In the genomic region with DNA sequence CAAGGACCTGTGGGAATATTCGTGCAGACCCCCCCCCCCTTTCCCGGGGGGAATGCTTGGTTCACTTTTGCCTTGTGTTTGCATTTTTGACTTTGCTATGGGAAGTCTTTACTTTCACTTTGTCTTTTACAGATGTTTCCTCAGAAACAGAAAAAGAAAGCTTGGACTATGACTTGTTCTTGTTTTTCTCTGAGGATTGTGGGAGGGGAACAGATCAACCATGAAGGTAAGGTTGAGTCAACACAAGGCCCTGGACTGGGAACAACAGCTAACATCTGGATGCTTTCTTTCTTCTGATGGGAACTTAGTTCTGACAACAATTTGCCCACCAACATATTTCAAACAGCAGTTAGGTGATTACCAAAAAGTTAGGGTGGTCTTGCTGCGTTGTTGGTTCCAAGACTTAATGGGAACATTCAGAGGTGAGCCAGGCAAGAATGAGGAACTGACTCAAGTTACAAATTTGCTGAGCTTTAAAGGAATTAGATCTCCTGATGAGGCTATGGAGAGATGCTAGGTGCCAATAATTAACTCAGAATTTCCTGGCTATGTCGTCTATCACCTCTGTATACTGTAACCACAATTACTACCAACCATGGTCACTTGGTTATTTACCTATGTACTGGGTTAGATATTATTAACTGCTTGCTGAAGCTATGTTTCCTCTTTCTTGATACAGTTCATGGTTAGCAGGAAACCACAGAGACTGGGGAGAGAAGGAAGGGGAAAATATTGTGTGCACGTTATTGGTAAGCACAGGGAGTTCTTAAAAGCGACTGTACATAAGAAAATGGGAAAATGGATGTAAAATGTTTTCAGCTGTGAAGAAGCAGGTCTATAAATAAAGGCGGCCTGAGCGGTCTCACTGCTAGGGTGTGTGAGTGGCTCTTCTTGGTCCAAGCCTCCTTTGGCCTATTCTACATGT, we compare ENCODE assay signal across 19 mouse cellular contexts. TPM values are rescaled to one million over a fixed set of nuclear protein-coding genes. Genes with fewer than 3 reads are reported as not detected.
A peak's percentile ranks its signal among the peaks of the same experiment; 100 is the strongest.
DNase-seq lines count a peak whose midpoint lies in the region; ATAC-seq lines count a peak whose summit lies in the region.
"Had no signal": no experiment of that assay in that cellular context is flagged by ENCODE, and none has a peak within 500 bp of the region (broad histone marks: within the 10 kb centered on the region; RNA-seq: fewer than 3 reads in every experiment).

No protein-coding gene starts in this region.

- no peaks in the 10 kb centered on the region for H3K27me3 ChIP-seq in kidney, embryonic 15.5 days
- no peaks in the 10 kb centered on the region for H3K27me3 ChIP-seq in hindbrain, embryonic 11.5 days (ENCODE audit: control insufficient read depth, insufficient read depth, low read length)
- H3K27me3 ChIP-seq: embryonic facial prominence, embryonic 15.5 days; forebrain, embryonic 12.5 days; heart, embryonic 15.5 days; hindbrain, embryonic 13.5 days; midbrain, embryonic 13.5 days had no signal

- peak overlapping the region; percentile 65 for H3K27ac ChIP-seq in kidney, embryonic 15.5 days
- no peak overlapping the region for H3K27ac ChIP-seq in hindbrain, embryonic 11.5 days (ENCODE audit: low read depth, low read length)
- H3K27ac ChIP-seq: embryonic facial prominence, embryonic 15.5 days; forebrain, embryonic 12.5 days; heart, embryonic 15.5 days; hindbrain, embryonic 13.5 days; liver, embryonic 14.5 days; midbrain, embryonic 13.5 days had no signal

- no peak overlapping the region for H3K4me2 ChIP-seq in kidney, embryonic 15.5 days
- H3K4me2 ChIP-seq in hindbrain, embryonic 11.5 days (replicated peaks; ENCODE audit: low read depth, low read length): no peak overlapping the region
- H3K4me2 ChIP-seq: embryonic facial prominence, embryonic 15.5 days; forebrain, embryonic 12.5 days; heart, embryonic 15.5 days; hindbrain, embryonic 13.5 days; midbrain, embryonic 13.5 days had no signal

- peaks cover 19% of the 10 kb centered on the region for H3K4me1 ChIP-seq in kidney, embryonic 15.5 days
- no peaks in the 10 kb centered on the region for H3K4me1 ChIP-seq in hindbrain, embryonic 11.5 days (replicated peaks; ENCODE audit: control insufficient read depth, insufficient read depth, low read length)
- H3K4me1 ChIP-seq: forebrain, embryonic 12.5 days; hindbrain, embryonic 13.5 days; midbrain, embryonic 13.5 days had no signal

- peak; percentile 46; the same call in 1 of the 2 replicates for ATAC-seq in kidney, embryonic 15.5 days (replicated peaks; ENCODE audit: low FRiP score)
- ATAC-seq in hindbrain, embryonic 11.5 days (ENCODE audit: low FRiP score): no peak
- ATAC-seq: intestine, embryonic 16.5 days; midbrain, embryonic 13.5 days had no signal

- no peak overlapping the region for H3K4me3 ChIP-seq in kidney, embryonic 15.5 days (replicated peaks)
- H3K4me3 ChIP-seq in hindbrain, embryonic 11.5 days (ENCODE audit: low read depth, low read length): no peak overlapping the region
- H3K4me3 ChIP-seq: embryonic facial prominence, embryonic 15.5 days; forebrain, embryonic 12.5 days; heart, embryonic 15.5 days; hindbrain, embryonic 13.5 days; midbrain, embryonic 13.5 days had no signal

- H3K36me3 ChIP-seq in kidney, embryonic 15.5 days: no peaks in the 10 kb centered on the region
- no peaks in the 10 kb centered on the region for H3K36me3 ChIP-seq in hindbrain, embryonic 11.5 days (ENCODE audit: control insufficient read depth, insufficient read depth, low read length)
- H3K36me3 ChIP-seq: embryonic facial prominence, embryonic 15.5 days; forebrain, embryonic 12.5 days; heart, embryonic 15.5 days; hindbrain, embryonic 13.5 days; midbrain, embryonic 13.5 days had no signal

- H3K9ac ChIP-seq in kidney, embryonic 15.5 days: no peak overlapping the region
- no peak overlapping the region for H3K9ac ChIP-seq in hindbrain, embryonic 11.5 days (ENCODE audit: low read depth, low read length)
- H3K9ac ChIP-seq: embryonic facial prominence, embryonic 15.5 days; forebrain, embryonic 12.5 days; heart, embryonic 15.5 days; hindbrain, embryonic 13.5 days; liver, embryonic 14.5 days; midbrain, embryonic 13.5 days had no signal

- WGBS in kidney, embryonic 15.5 days: 69% methylated on average over 8 of the region's 8 CpGs
- 90% methylated on average over 8 of the region's 8 CpGs for WGBS in hindbrain, embryonic 11.5 days

- DNase-seq in kidney, adult 11 months: no peak
- peak; percentile 75 for DNase-seq in A20 (ENCODE audit: low read depth, low spot score)
- DNase-seq in NIH3T3 (ENCODE audit: low read depth): peak; percentile 25
- DNase-seq in kidney, postnatal 4 days: peak; percentile 26 to 30
- no peak for DNase-seq in cerebellum, postnatal 25 days
- no peak for DNase-seq in hindbrain, embryonic 11.5 days (ENCODE audit: low spot score)
- DNase-seq: cerebellum, adult 2 months; heart, adult 11 months; left cerebral cortex, postnatal 4 days; lung, postnatal 14 days; thymus, adult 18-20 months had no signal

- no peaks in the 10 kb centered on the region for H3K9me3 ChIP-seq in kidney, embryonic 15.5 days (replicated peaks)
- no peaks in the 10 kb centered on the region for H3K9me3 ChIP-seq in hindbrain, embryonic 11.5 days (ENCODE audit: control insufficient read depth, low read length)
- H3K9me3 ChIP-seq: embryonic facial prominence, embryonic 15.5 days; forebrain, embryonic 12.5 days; heart, embryonic 15.5 days; hindbrain, embryonic 13.5 days; midbrain, embryonic 13.5 days had no signal

RNA-seq across cellular contexts. Expression of a gene that starts 4.1 kb away (rescaled TPM):
- polyA plus RNA-seq in kidney, embryonic 15.5 days (2015; fragmentation: Nextera tagmentation; extraction: Ambion mirVana): 1.7 and 1.9 TPM in 2 replicates
- 0.57 and 0.59 TPM in 2 replicates for polyA plus RNA-seq in hindbrain, embryonic 11.5 days (2014; fragmentation: Nextera tagmentation; extraction: Ambion mirVana)

Comparison
In these comparisons a context has a peak if more than half of its experiments do, and no peak if none do; other contexts are left out.
1. DNase-seq: peak in A20 (single experiment), NIH3T3 (single experiment) and kidney, postnatal 4 days (2 of 2); none in kidney, adult 11 months (single experiment), cerebellum, postnatal 25 days (0 of 2) and hindbrain, embryonic 11.5 days (single experiment).